Mouse (Mus musculus): ENCODE data around the gene Fgd2.
A peak's percentile ranks its signal among the peaks of the same experiment; 100 is the strongest.

DNA sequence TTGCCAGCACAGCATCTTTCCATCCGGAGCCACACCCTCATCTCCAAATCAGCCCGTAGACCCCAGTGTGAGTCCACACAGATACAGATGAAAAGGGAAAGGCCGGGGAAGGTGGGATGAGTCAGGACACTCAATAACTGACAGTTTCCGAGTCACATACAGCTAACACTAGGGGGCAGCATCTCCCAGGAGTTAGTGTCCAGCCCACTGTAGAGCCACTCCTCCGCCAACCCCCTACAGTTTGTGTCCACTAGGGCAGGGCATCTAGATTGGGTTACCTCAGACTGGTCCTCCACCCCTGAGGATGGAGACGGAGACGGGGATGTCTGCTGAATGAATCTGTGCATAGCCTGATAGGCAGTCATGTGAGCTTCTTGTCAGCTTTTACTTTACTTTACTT lies 20.8 kb downstream of the Fgd2 start:
- TF ChIP-seq CTCF (IDR thresholded peaks at IDR 0.05; ENCODE audit: low read depth, low read length) (peak; percentile 93), POLR2A (IDR thresholded peaks at IDR 0.05; ENCODE audit: extremely low read depth, insufficient read depth, low read length) (no peak)

Data from liver, adult 2 months (tissue).